Mouse (Mus musculus) midbrain, embryonic 16.5 days (tissue): ENCODE results near the gene Ttc16. TPM values are rescaled to one million over a fixed set of nuclear protein-coding genes. Genes with fewer than 3 reads are reported as not detected.

Experiments
- ATAC-seq: fragments of 200-750 bp; cut with Nextera tagmentation; 2 replicates; pipeline ENCODE4 v1.8.0; 2017; ENCODE audit warnings: moderate TSS enrichment
- H3K27ac ChIP-seq: fragments of 300-500 bp; sonication (generic); 2 replicates; pipeline ENCODE4 v1.5.1; 2014; ENCODE audit warnings: mild to moderate bottlenecking, low read length, mixed read lengths
- H3K27me3 ChIP-seq: fragments of 300-500 bp; sonication (generic); 2 replicates; pipeline ENCODE4 v1.6.1; 2014; ENCODE audit warnings: low read depth, low read length, mixed read lengths; ENCODE audit not compliant: control insufficient read depth, insufficient read depth
- H3K36me3 ChIP-seq: fragments of 300-500 bp; sonication (generic); 2 replicates; pipeline ENCODE4 v1.6.1; 2014; ENCODE audit warnings: mild to moderate bottlenecking, low read length, moderate library complexity, mixed read lengths; ENCODE audit not compliant: control insufficient read depth, insufficient read depth
- H3K4me1 ChIP-seq: fragments of 300-500 bp; sonication (generic); 2 replicates; pipeline ENCODE4 v1.6.1; 2014; ENCODE audit warnings: mild to moderate bottlenecking, low read length, mixed read lengths; ENCODE audit not compliant: control insufficient read depth, insufficient read depth
- H3K4me2 ChIP-seq: fragments of 300-500 bp; sonication (generic); 2 replicates; pipeline ENCODE4 v1.6.1; 2014; ENCODE audit warnings: mild to moderate bottlenecking, low read length, mixed read lengths
- H3K4me3 ChIP-seq: fragments of 300-500 bp; sonication (generic); 2 replicates; pipeline ENCODE4 v1.5.1; 2014; ENCODE audit warnings: low read depth, mild to moderate bottlenecking, low read length, moderate library complexity, mixed read lengths
- H3K9ac ChIP-seq: fragments of 300-500 bp; sonication (generic); 2 replicates; pipeline ENCODE4 v1.6.1; 2014; ENCODE audit warnings: low read depth, low read length, mixed read lengths
- H3K9me3 ChIP-seq: fragments of 300-500 bp; sonication (generic); replicated peaks from 2 replicates; pipeline ENCODE4 v1.6.1; 2014; ENCODE audit warnings: mild to moderate bottlenecking, low read length, mixed read lengths; ENCODE audit not compliant: control insufficient read depth, poor library complexity, severe bottlenecking
- WGBS: fragments of 180-500 bp; shearing (Covaris S2); extraction: QIAGEN DNeasy Blood & Tissue Kit; methylation state at CpG from one replicate; pipeline ENCODE4 v1.1.7; 2014; 5-methylcytosine and 5-hydroxymethylcytosine counted together
- polyA plus RNA-seq: library from polyadenylated mRNA; unstranded; fragments of >200 nt; fragmentation: Nextera tagmentation; extraction: Ambion mirVana; gene quantifications from 2 replicates; pipeline ENCODE4 v1.2.1, GENCODE M21; 2015

Gene Ttc16
- polyA plus RNA-seq, 1 experiment from 2014 or later = 0.68 TPM

GRCm38 (mm10) chr2:32771886-32772285 is 3.5 kb downstream of the Ttc16 start:
- H3K9ac ChIP-seq = no peak overlapping the region
- H3K27me3 ChIP-seq = no peaks in the 10 kb centered on the region
- H3K4me1 ChIP-seq = peaks cover 14% of the 10 kb centered on the region
- no peak for ATAC-seq
- no peak overlapping the region for H3K27ac ChIP-seq
- no peak overlapping the region for H3K4me3 ChIP-seq
- WGBS = 33% methylated on average over 12 of the region's 12 CpGs
- H3K9me3 ChIP-seq = no peaks in the 10 kb centered on the region
- no peaks in the 10 kb centered on the region for H3K36me3 ChIP-seq
- H3K4me2 ChIP-seq = no peak overlapping the region

GRCm38 (mm10) chr2:32769327-32770085 is 5.9 kb downstream of the Ttc16 start:
- 49% methylated on average over 5 of the region's 5 CpGs for WGBS

GRCm38 (mm10) chr2:32768661-32769285 is 6.7 kb downstream of the Ttc16 start:
- WGBS = 67% methylated on average over 16 of the region's 19 CpGs
- Histone ChIP-seq H3K27ac (no peak overlapping the region), H3K4me1 (no peaks in the 10 kb centered on the region), H3K27me3 (no peaks in the 10 kb centered on the region), H3K9ac (no peak overlapping the region), H3K36me3 (no peaks in the 10 kb centered on the region), H3K9me3 (no peaks in the 10 kb centered on the region), H3K4me3 (no peak overlapping the region), H3K4me2 (no peak overlapping the region)
- ATAC-seq = no peak

More at GRCm38 (mm10) chr2:32769327-32770085, 5.9 kb downstream of the Ttc16 start:
- Histone ChIP-seq H3K4me1 (no peaks in the 10 kb centered on the region), H3K36me3 (no peaks in the 10 kb centered on the region), H3K27me3 (no peaks in the 10 kb centered on the region), H3K9me3 (no peaks in the 10 kb centered on the region), H3K4me2 (no peak overlapping the region), H3K4me3 (no peak overlapping the region), H3K9ac (no peak overlapping the region), H3K27ac (no peak overlapping the region)
- ATAC-seq = no peak

GRCm38 (mm10) chr2:32767241-32767640 is 8.2 kb downstream of the Ttc16 start:
- no peaks in the 10 kb centered on the region for H3K27me3 ChIP-seq
- no peaks in the 10 kb centered on the region for H3K9me3 ChIP-seq
- no peak overlapping the region for H3K9ac ChIP-seq
- peaks cover 5% of the 10 kb centered on the region; the same call in 1 of the 2 replicates for H3K36me3 ChIP-seq
- ATAC-seq = no peak
- WGBS = 71% methylated on average over 12 of the region's 12 CpGs
- no peak overlapping the region for H3K4me3 ChIP-seq
- H3K4me2 ChIP-seq = no peak overlapping the region
- H3K4me1 ChIP-seq = no peaks in the 10 kb centered on the region
- no peak overlapping the region for H3K27ac ChIP-seq

- no peak overlapping the region for H3K4me2 ChIP-seq
- no peak for ATAC-seq
- H3K27me3 ChIP-seq = no peaks in the 10 kb centered on the region
- peaks cover 6% of the 10 kb centered on the region for H3K4me1 ChIP-seq
- 85% methylated on average over 3 of the region's 3 CpGs for WGBS
- H3K9ac ChIP-seq = no peak overlapping the region
- H3K4me3 ChIP-seq = no peak overlapping the region
- no peaks in the 10 kb centered on the region for H3K9me3 ChIP-seq
- no peak overlapping the region for H3K27ac ChIP-seq
- H3K36me3 ChIP-seq = peaks cover 19% of the 10 kb centered on the region
These were observed 12.1 kb downstream of the Ttc16 start for GRCm38 (mm10) chr2:32763353-32763752.

GRCm38 (mm10) chr2:32761859-32762258 is 13.6 kb downstream of the Ttc16 start:
- no peak overlapping the region for H3K4me3 ChIP-seq
- no peak overlapping the region for H3K4me2 ChIP-seq
- no peak overlapping the region for H3K9ac ChIP-seq
- H3K9me3 ChIP-seq = no peaks in the 10 kb centered on the region
- no peaks in the 10 kb centered on the region for H3K27me3 ChIP-seq
- peaks cover 13% of the 10 kb centered on the region for H3K4me1 ChIP-seq
- H3K36me3 ChIP-seq = peaks cover 19% of the 10 kb centered on the region
- no peak for ATAC-seq
- 91% methylated on average over 4 of the region's 4 CpGs for WGBS
- no peak overlapping the region for H3K27ac ChIP-seq

- 88% methylated on average over 14 of the region's 14 CpGs for WGBS
- ATAC-seq = no peak
- Histone ChIP-seq H3K4me3 (no peak overlapping the region), H3K27me3 (no peaks in the 10 kb centered on the region), H3K27ac (no peak overlapping the region), H3K36me3 (peaks cover 19% of the 10 kb centered on the region), H3K9ac (no peak overlapping the region), H3K4me2 (no peak overlapping the region), H3K9me3 (no peaks in the 10 kb centered on the region), H3K4me1 (peaks cover 13% of the 10 kb centered on the region)
These were observed 14.1 kb downstream of the Ttc16 start for GRCm38 (mm10) chr2:32761361-32761760.

GRCm38 (mm10) chr2:32759001-32759400 is 16.4 kb downstream of the Ttc16 start:
- Histone ChIP-seq H3K27ac (no peak overlapping the region), H3K9me3 (no peaks in the 10 kb centered on the region), H3K4me3 (no peak overlapping the region), H3K4me1 (peaks cover 13% of the 10 kb centered on the region), H3K9ac (no peak overlapping the region), H3K36me3 (peaks cover 29% of the 10 kb centered on the region), H3K27me3 (no peaks in the 10 kb centered on the region), H3K4me2 (no peak overlapping the region)
- ATAC-seq = no peak
- 84% methylated on average over 2 of the region's 2 CpGs for WGBS

GRCm38 (mm10) chr2:32758503-32758902 is 16.9 kb downstream of the Ttc16 start:
- Histone ChIP-seq H3K4me1 (peaks cover 13% of the 10 kb centered on the region), H3K36me3 (peaks cover 32% of the 10 kb centered on the region), H3K4me2 (no peak overlapping the region), H3K9ac (0 out of 2 replicates have a peak overlapping the region, but pooled peaks have one; percentile 28), H3K9me3 (no peaks in the 10 kb centered on the region), H3K27ac (no peak overlapping the region), H3K27me3 (no peaks in the 10 kb centered on the region), H3K4me3 (no peak overlapping the region)
- ATAC-seq = no peak
- WGBS = 81% methylated on average over 8 of the region's 8 CpGs
